Mouse (Mus musculus): Measurements from ENCODE around the gene Styx.
"Not testable (repeated sequence)": the region's sequence is repeated elsewhere in the genome, so short reads cannot be mapped to it uniquely, and the experiment has no call there.

Styx gene

GRCm38 (mm10) chr14:45364211-45365195 lies 13.6 kb downstream of the Styx start:
- no peak for DNase-seq

DNA sequence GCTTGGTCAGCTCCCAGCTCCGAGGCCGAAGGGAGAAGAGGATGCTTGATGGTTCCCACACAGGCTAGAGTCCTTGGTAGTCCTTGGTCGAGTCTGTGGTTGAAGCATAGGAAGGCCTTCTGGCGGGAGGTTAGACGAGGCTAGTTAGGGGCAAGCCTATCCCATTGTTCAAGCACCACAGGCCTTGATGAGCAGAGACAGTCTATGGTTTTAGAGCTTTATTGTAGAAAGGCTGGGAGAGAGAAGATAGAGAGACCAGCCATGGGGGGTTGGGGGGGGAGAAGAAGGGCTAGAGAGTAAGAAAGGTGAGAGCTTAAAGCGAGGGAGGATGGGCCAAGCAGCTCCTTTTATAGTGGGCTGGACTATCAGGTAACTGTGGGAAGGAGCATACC lies 14.3 kb downstream of the Styx start:
- DNase-seq = no peak

- DNase-seq = no peak
Observed at GRCm38 (mm10) chr14:45378771-45379170, 27.9 kb downstream of the Styx start.

DNA sequence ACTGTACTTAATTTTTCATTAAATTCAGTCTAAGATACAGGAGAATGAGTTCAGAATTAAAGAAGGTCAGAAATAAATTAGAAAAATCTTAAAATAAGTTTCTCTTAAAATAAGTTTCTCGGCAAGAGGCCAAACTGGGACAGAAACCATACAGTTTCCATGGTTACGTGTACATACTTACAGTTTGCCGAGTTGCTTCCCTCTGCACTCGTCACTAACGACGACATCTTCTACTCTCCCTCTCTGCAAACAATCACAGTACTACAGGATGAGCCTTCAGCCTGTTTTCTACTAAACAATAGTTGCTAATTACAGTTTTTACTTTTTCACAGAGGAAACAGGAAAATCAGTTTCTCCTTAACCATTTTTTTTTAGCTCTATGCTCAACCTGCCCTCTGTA lies 29.9 kb downstream of the Styx start:
- no peak for DNase-seq

GRCm38 (mm10) chr14:45382912-45383311 lies 32.0 kb downstream of the Styx start:
- DNase-seq = peak; percentile 21

GRCm38 (mm10) chr14:45385596-45385995 lies 34.7 kb downstream of the Styx start:
- DNase-seq = no peak

- no peak for DNase-seq
Observed at GRCm38 (mm10) chr14:45387480-45387879, 36.6 kb downstream of the Styx start.

DNA sequence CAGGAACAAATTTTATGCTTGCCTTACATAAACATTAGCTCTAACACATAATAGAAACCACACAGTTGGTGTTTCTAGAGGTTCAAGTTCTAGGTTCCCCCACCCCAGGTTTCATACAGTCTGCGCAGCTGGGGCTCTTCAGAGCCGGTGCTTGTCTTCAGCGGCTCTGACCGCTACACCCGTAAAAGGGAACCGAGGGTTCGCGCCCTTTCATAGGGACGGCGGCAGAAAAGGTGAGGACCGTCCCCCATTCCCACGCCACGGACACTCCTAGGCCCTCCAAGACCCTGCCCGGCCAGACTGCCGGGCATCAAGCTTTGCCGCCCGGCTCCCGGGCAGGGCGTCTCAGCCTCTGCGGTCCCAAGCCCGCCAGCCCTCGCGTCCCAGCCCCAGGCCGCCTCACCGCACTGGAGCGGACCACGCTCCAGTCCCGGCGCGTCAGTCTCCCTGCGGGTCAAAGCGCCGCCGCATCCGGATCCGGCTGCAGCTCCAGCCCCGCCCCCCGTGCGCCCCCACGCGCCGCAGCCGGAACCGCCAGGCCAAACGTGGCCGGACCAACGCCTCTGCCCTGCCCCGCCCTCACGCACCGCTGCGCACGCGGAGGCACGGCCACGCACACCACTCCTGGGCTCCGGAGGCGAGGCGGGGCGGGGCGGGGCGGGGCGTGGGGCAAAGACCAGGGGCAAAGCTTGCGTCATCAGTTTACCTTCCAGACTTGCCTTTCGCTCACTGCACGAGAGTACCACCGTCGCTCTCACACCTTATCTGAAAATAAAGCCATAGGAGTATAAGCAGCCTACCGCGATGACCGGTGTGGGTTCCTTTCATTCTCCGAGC lies 37.7 kb downstream of the Styx start:
- DNase-seq = peak; percentile 86

- peak; percentile 13 for DNase-seq
Observed at GRCm38 (mm10) chr14:45389194-45389593, 38.3 kb downstream of the Styx start.

DNA sequence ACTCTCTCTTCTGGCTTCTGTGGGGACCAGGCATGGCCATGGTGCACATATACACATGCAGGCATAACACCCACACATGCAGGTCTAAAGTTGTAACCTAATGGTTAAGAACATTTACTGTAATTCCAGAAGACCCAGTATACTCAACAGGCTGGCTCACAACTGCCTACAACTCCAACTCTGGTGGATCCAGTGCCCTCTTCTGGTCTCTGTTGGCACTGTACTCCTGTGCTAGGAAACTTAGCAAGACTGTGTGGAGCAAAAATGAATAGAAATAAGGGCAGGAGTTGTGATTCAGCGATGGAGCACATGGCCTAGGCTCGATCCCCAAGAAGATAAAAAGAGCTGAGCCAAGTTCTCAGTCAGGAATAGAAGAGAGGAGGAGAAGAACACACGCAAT lies 48.9 kb downstream of the Styx start:
- peak; percentile 35 for DNase-seq

DNA sequence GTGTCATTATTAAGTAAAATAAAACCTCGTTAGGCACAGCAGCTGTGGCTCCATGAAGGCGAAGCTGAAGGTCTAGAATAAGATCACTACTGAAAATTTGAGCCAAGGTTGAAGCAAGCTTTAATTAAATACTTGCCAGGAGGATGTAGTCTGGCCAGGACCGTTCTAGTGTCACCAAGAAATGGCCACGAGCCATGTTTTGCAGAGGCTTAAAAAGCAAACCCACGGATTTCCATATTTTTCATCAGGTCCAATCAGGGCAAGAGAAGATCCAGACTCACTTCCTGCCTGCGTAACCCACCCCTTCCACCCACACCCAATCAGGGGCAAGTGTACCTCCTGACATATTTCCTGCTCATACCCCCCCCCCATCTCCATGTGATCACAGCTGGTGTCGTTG lies 52.8 kb downstream of the Styx start:
- no peak for DNase-seq

- DNase-seq = not testable (repeated sequence)
Observed at GRCm38 (mm10) chr14:45404813-45405212, 53.9 kb downstream of the Styx start, which contains the start of gene Gnpnat1. TSS of gene Gnpnat1 (minus strand) at chr14:45404913.

GRCm38 (mm10) chr14:45416265-45416664 lies 65.4 kb downstream of the Styx start:
- DNase-seq = no peak

DNA sequence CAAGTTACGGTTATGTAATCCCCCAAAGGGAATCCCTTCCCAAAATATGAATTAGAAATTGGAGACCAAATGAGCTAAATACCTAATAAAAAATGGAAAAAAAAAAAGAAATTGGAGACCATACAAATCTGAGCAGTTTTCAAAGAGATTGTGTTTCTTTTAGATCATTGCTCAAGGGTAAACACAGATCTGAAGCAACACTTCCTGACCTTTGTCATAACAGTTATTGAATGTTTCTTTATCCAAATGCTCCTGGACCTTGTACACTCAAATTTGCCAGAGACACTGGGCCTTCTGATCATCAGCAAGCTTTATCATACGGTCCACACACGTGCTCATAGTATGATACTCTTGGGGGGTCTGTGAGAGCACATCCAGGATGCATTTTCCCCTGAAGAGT lies 67.7 kb downstream of the Styx start:
- DNase-seq = no peak

DNA sequence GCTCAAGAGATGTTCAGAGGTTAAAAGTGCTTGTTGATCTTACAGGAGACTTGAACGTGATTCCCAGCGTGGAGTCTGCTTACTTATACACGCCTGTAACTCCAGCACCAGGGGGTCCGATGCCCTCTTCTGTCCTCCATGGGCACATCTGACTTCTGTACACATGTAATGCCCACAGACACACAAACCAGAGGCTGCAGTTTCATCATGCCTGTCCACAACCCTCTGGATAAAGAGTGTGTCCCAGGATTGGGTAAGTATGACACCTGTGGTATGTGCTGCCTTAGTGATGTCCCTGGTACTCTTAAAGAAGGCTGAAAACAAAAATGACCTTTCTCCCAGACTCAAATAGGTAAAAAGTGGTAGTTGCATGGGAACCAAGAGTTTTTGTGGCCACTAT lies 68.4 kb downstream of the Styx start:
- DNase-seq = no peak

DNA sequence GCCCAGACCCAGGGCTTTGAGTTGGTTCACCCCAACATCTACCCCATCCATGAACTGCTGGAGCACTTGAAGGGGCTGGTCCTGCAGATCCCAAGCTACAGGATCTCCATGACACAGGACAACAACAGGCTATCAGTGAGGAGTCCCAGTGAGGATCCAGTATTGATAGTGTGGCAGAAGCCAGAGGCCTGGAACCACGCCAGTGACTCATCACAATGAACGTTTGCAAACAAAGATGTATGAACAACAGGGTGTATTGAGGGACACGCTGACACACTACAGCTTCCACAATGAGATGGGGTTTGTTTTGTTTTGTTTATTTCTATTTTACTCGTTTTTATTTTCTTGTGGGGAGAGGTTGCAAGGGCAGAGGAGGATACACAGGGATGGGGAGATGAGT lies 71.5 kb downstream of the Styx start:
- no peak for DNase-seq

- DNase-seq = peak; percentile 13
Observed at GRCm38 (mm10) chr14:45423220-45423619, 72.3 kb downstream of the Styx start.

DNA sequence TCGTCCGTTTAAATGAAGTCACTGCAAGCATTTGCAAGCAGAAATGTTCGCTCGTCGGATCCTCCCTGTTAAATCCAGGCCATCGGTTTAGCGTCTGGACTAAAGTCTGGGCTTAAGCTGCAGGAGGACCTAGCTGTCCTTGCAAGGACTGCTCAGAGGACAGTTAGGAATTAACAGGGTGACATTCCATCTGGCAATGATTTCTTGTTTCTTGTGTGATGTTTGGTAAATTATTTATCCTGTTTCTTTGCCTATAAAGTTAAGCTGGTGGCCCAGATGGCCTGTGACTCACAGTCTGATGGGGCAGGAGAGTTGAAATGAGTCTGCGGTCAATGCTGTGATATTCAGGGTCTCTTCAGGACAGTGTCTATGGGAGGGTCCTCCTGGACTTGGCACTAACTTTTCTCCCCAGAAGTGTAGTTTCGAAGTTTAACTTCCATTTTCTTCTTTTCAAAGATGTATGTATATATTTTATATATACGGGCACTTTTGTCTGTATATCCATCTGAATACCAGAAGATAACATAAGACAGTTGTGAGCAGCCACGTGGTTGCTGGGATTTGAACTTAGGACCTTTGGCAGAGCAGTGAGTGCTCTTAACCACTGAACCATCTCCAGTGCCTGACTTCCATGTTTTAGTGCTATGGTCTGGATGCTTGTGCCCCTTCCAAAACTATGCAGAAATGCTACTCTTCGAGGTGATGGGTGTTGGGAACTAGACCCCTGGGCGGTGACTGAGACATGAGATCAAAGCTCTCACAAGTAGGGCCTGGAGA lies 79.4 kb downstream of the Styx start:
- no peak for DNase-seq

- peak; percentile 60 for DNase-seq
Observed at GRCm38 (mm10) chr14:45432003-45432402, 81.1 kb downstream of the Styx start.

DNA sequence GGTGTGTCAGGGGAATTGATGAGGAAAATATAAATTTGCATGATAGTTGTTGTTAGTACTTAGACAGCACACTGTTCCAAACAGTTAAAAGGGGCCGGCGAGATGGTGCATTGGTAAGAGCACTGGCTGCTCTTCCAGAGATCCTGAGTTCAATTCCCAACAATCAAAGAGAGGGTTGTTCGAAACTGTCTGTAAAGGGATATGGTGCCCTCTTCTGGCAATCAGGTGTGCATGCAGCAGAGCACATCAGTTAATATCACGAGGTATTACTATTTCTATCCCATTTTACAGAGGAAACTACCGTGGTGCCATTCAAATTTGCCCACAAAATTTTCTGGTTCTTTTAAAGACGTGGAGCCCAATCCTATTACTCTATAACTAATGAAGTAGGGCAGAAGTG lies 83.3 kb downstream of the Styx start:
- DNase-seq = no peak

DNA sequence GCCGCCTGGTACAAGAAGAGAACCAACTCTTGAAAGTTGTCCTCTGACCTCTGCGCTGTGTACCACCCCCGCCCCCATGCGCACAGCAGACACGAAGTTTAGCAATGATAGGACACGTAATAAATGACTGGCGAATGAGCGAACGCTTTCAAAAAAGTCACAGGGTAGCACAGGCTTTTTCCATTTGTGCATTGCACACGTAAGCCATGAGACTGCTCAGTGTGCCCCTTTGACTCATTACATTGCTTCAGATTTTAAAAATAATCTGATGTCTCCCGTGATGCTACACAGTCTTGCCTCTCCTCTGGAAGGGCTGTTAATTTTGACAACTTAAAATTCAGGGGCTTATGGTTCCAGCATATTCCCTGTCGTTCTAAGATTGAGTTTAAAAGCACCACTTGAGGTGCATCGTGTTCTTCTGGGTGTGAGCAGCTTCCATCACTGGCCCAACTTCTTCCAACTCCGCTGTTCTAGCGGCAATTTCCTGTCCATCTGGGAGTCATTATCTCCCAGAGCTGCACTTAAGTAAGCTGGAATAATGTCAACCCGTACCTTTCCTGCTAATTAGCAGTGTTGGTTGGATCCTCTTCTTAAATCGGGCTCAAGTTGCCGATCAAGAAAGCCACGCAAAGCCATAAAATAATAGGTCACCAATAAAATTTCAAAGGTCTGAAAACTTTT lies 87.5 kb downstream of the Styx start:
- DNase-seq = no peak

- no peak for DNase-seq
Observed at GRCm38 (mm10) chr14:45438931-45439275, 88.0 kb downstream of the Styx start.

Measured in thymus, postnatal 4 days (tissue).